Mouse (Mus musculus) megakaryocyte-erythroid progenitor cell, adult 5-6 weeks (primary cell): ENCODE data around the gene Zfp628. TPM values are rescaled to one million over a fixed set of nuclear protein-coding genes. Genes with fewer than 3 reads are reported as not detected.

ENCODE experiments used
- ATAC-seq: replicated peaks from 2 replicates; pipeline ENCODE4 v1.8.0; 2016; ENCODE audit warnings: mild to moderate bottlenecking, inconsistent platforms; ENCODE audit not compliant: severe bottlenecking, poor library complexity, low FRiP score, low TSS enrichment
- total RNA-seq, 2 experiments: library from RNA; stranded (forward) in 1 of 2; stranded (reverse) in 1 of 2; fragments of 200-1000, 215-1000 nt in 1 of 2; fragments of >200 nt in 1 of 2; fragmentation: Nextera tagmentation in 1 of 2; gene quantifications; 2 replicates each; pipeline ENCODE4 v1.2.3; 2014 to 2017

Zfp628 gene
- total RNA-seq, 2 experiments from 2014 or later = 1.1 to 11.6 TPM

DNA sequence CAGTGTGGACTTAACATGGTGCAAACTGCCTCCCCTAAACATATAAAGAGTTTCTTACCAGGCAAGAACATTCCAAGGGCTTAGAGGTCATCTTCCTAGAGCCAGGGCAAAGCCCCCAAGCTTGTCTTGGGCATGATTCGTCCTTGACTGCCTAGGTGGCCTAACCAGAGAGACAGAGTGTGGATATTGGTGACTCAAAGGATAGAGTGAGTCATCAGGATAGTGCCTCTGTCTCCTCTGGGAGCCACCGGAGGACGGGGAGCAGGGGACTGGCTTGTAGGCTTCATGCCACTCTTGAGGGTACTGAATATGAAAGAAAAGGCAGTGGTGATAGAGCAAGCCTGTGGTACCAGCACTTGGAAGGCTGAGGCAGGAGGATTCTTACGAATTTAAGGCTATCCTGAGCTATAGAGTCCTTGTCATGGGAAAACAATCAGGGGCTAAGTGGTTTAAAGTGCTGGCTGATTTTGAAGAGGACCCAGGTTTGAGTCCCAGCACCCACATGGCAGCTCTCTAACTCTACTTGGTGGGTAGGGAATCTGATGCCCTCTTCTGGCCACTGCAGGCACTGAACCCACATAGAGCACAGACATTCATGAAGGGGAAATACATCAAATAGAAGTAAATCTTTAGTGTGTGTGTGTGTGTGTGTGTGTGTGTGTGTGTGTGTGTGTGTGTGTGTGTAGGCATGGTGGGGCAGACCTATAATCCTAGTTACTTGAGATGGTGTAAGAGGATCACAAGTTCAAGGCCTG is 19.3 kb downstream of the Zfp628 start:
- ATAC-seq = no peak

DNA sequence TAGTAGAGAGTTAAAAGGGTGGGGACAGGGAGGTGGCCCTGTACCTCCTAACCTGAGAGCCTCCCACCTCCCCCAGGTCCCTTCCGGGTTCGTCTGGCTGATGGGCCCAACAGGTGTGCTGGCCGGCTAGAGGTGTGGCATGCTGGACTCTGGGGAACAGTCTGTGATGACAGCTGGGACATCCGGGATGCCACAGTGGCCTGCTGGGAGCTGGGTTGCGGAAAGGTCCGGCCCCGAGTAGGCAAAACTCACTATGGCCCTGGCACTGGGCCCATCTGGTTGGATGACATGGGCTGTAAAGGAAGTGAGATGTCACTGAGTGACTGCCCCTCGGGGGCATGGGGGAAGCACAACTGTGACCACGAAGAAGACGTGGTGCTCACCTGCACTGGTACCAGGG is 21.8 kb downstream of the Zfp628 start:
- no peak for ATAC-seq

DNA sequence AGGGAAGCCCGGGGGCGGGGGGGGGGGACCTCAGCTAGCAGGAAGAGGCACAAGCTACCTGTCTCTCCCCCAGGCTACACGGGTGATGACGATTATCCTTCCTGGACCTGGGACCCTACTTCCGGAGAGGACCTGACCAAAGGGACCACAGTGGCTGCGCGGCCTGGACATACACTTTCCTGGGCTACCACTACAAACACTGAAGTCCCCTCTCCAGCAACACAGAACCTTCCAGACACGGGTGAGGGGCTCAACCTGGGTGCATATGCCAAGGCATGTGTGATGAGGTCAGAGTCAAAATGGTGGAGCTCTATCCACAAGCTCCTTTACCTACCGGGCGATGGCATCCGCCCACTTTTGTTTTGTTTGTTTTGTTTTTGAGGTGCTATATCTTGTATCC is 22.4 kb downstream of the Zfp628 start:
- no peak for ATAC-seq

DNA sequence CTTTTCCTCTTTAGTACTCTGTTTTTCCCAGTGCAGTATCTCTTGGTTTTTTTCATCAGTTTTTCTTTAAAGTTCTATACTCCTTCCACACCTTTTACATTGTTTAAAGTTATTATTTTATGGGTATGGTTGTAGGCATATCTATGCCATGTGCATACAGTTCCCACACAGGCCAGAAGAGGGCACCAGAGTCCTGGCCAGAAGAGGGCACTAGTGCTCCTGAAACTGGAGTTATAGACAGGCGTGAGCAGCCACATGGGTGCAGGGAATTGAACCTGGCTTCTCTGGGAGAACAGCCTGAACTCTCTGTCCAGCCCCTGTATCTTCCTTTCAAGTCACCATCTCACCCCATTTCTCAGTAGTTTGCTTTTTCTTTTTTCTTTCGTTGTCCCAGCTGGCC is 23.4 kb downstream of the Zfp628 start:
- peak; percentile 66 for ATAC-seq

DNA sequence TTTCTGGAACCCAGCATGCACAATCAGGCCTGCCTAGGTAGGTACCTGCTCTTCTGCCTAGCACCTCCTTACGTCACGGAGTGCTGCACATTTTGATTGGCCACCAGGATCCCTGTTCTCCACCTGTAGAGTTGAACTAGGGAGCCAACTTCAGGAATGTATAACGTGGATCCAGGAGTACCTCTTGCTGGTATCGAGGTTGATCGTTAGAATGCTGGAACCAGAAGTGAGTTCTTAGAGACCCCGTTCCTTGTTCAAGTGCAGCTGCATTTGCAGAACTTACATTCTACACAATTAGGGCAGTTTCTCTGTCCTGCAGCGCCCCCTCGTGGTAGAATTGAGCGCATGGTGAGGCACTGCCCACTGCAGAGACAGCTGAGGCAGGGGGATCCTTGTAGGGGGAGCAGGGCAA is 25.1 kb downstream of the Zfp628 start:
- peak; percentile 44; the same call in 1 of the 2 replicates for ATAC-seq

DNA sequence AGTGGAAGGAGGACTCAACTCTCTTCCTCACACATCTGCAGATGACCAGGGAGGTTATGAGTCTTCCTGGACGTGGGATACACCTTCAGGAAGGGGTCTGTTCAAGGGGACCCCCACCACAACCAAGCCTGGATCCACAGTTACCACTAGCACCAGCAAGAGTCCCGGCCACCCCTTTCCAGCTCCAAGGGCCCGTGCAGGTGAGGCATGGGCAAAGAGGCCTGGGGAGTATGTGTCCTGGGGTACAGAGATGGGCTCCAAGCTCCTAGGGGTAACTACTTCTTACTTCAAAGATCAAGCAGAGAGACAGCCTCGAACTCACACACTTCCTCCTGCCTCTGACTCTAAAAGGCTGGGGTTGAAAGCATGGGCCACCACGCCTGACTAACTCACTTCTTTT is 27.7 kb downstream of the Zfp628 start:
- no peak for ATAC-seq

DNA sequence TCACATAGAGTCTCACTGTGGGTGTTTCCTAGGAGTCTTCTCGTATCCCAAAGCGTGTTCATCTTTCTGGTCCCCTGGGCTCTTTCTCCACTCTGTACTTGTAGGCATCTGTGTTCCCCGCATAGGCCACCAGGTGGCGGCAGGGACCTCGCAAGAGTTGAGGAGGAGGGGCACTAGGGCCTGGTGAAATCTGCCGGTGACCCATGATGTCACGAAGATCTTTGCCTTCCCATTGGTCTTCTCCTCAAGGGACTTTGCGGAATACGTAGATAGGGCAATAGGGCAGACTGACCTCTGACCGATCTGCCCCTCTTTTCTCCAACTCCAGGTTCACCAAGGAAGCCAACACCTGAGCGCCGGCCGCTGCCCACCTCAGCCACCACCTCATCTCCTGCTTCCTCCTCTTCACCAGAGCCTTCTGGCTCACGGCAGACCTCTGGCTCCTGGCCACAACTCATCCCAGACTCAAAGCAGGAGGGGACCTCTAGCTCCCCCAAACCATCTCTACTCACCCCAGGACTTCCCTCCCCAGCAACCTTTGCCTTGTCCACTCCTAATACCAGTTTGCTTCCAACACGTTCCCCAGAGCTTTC is 28.3 kb downstream of the Zfp628 start:
- peak; percentile 91 for ATAC-seq

DNA sequence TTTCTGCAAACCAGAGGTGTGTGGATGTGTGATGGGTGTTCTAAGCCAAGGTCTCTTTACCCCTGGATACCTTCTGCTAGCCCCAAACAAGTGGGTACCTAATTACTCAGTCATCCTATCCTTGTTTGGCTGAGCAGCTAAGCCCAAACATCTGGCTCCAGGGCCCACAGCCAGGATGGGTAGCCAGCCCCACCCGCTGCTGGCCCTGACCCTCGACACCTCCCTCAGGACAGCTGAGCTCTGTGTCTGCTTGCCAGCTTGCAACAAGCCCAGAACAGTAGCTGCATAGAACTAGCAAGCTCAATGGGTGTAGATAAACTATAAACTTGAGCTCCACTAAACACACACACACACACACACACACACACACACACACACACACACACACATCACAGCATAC is 32.8 kb downstream of the Zfp628 start:
- ATAC-seq = no peak

DNA sequence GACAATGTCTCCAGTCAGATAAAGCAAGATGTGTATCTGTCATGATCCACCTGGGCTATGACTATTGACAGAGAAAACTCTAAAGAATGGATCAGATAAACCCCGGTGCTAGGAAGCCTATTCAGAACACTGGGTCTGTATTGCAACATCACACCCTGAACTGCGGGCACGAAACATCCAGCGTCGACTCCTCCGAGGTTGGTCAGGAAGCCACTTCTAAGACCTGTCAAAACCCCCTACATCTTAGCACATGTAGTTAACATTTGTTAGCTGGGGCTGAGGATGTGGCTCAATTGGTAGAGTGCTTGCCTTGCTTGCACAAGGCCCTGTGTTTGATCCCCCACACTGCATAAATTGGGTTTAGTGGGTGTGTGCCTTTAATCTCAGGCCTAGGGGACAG is 33.4 kb downstream of the Zfp628 start:
- ATAC-seq = no peak

DNA sequence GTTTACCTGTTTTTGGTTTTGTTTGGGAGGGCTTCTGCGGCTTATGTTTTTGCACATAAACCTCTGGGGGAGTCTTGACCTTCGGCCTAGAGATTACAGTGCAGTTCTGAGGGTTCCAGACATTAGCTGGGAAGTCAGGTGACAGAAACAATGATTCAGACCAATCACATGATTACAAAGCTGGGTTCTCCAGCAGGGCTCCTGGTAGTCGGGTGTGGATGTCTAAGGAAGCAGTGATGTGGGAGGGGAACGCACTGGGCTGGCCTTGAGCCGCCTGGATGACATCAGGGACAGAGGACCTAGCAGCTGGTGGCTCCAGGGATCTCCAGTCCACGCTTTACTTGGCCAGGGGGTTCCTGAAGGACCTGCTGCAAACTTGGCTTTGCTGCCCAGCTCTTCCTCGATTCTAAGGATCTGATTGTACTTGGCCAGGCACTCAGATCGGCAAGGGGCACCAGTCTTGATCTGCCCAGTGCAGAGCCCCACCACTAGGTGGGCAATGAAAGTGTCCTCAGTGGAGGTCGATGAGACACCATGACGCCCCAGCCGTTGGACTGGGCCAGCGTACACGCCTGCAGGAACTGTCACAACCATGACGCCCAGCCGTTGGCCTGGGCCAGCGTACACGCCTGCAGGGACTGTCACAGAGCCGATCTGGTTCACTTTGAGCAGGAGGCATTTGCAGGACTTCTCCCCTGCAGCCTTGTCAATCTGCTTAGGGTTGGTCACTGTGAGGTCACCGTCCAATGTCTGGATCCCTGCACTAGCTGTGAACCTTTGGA is 35.7 kb downstream of the Zfp628 start:
- no peak for ATAC-seq

DNA sequence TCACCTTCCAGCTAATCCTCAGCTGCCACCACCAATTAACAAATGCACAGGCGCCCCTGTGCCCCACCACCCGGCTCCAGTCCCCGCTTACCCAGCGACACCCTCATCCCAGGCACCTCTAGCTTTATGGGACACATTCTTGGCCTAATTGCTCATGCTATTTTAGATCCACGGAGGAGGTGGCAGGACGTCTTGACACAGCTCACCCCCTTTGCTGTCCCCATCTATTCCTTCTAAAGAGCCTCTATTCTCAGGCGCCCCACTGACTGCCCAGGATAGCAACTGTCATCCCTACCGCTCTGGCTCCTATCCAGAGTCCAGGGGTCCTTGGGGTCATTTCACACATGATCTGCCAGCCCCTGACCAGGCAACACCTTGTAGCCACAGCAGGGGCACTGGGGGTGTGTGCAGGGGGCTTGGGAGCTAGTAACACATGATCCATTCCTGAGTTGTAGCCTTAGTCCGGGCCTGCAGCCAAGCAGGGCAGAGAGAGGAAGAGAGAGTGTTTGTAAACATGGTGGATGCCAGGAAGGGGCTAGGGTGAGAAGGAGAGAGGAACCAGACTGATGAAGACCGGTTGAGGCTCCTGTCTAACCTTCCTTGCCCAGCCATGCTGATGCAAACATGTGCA is 38.9 kb downstream of the Zfp628 start:
- no peak for ATAC-seq

DNA sequence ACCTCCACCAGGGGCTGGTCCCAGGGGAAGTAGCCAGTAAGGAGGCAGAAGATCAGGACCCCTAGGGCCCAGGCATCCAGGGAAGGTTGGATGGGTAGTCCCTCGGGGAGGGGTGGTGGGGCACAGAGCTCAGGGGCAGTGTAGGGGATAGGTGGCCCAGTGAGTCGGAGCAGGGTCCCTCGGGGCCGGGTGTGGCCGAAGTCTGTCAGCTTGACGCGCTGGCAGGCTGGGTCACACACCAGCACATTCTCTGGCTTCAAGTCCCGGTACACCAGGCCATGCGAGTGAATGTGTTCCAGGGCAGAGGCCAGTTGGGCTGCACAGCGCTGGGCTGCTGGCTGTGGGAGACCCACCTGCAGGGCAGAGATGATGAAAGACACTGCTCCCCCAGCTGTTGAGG is 42.3 kb downstream of the Zfp628 start:
- ATAC-seq = no peak

DNA sequence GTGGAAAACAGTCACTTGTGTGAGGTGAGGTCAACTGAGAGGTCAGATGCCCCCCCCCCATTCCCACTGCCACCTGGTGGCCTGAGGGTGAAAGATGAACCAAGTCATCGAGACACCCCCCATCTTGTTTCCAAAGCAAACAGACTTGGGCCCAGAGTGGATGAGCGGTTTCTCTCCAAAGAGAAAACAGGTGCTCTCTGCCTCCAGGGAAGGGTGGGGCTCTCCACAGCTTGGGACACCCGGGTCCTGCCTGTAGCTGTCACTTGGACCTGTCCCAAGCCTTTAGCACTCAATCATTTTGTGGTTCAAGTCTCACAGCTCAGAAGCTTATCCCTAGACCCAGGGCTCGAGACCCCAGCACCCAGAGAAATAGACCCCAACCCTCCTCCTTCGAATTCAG is 48.5 kb downstream of the Zfp628 start:
- ATAC-seq = no peak

DNA sequence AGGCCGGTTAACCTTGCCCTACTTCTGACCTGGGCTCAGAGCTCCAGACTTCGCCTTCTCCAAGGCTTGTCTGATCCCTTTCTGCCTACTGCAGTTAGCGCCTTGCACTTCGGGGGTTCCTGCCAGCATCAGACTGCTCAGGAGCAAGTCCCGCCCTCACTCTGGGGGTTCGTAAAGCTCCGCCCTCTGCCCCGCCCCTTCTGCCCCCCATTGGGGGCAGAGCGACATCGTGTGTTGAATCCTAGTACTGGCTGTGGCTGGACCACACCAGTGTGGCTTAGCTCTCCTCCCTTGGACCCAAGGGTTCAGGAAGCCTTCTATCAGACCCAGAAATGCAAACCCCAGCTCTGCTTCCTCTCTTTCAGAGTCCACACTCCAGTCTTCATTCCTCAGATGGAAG is 49.3 kb downstream of the Zfp628 start, which contains the start of gene Sbk2:
TSS of gene Sbk2 (minus strand) at position 135 of the 400 bp plus-strand sequence.
- ATAC-seq = peak; percentile 94

DNA sequence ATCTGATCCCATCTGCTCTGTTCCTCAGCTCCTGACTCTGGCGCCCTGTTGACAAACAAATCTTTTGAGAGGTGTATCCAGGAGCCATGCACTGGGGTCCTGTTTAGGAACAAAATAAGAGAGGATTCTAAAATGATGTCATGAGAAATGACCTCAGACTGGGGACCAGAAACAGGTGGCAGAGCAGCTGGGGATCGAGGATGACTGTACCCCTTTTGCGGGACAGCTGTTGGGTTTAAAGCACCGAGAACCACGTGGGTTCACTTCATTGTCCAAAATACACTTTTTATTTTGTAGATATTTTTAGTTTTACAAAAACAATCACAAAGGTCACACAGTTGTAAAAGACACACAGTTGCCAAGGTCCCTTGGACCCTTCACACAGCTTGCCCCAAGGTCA is 50.0 kb downstream of the Zfp628 start:
- no peak for ATAC-seq

DNA sequence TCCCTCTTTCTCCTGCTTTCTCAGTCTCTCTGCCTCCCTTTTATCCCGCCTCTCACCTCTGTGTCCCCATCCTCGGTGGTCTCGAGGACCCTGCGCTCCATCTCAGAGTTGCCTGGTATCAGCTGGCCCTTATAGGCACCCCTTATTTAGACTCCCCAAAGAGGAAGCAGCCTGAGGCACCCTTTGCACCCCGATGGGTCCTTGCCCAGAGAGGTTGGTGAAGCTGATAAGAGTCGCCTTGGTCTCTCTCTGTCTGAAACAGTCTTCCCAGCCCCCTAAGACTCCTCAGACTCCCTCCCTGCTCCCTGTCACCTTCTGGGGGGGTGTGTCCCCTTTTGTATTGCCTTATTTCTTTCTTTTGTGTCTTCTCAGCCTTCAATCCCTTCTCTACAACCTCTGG is 56.1 kb downstream of the Zfp628 start, which contains the start of gene Sbk3:
TSS of gene Sbk3 (minus strand) at position 101 of the 400 bp plus-strand sequence.
- no peak for ATAC-seq
